Mouse (Mus musculus) myocyte (in vitro differentiated cells): ENCODE measurements around the gene 1700020N01Rik. TPM values are rescaled to one million over a fixed set of nuclear protein-coding genes. Genes with fewer than 3 reads are reported as not detected.
A peak's percentile ranks its signal among the peaks of the same experiment; 100 is the strongest.

Source experiments
- H3K27me3 ChIP-seq: one replicate; pipeline ENCODE4 v1.6.1; 2011; ENCODE audit not compliant: control insufficient read depth, insufficient read depth, insufficient read length
- H3K36me3 ChIP-seq: one replicate; pipeline ENCODE4 v1.6.1; 2011; ENCODE audit not compliant: control insufficient read depth, insufficient read depth
- H3K4me2 ChIP-seq: one replicate; pipeline ENCODE4 v1.6.1; 2011; ENCODE audit warnings: low read depth, control low read depth
- H3K4me3 ChIP-seq: one replicate; pipeline ENCODE4 v1.5.1; 2011; ENCODE audit warnings: mild to moderate bottlenecking, control low read depth, moderate library complexity
- H3K79me2 ChIP-seq: one replicate; pipeline ENCODE4 v1.6.1; 2011; ENCODE audit not compliant: control insufficient read depth, insufficient read depth
- H3ac ChIP-seq: one replicate; pipeline ENCODE4 v1.6.1; 2011; ENCODE audit not compliant: control insufficient read depth, insufficient read length
- CEBPB ChIP-seq: IDR thresholded peaks from 2 replicates; pipeline ENCODE4 v1.6.1; 2011; ENCODE audit warnings: mild to moderate bottlenecking, moderate library complexity; ENCODE audit not compliant: poor library complexity, insufficient read depth, severe bottlenecking
- E2F4 ChIP-seq: IDR thresholded peaks from one replicate; pipeline ENCODE4 v1.6.1; 2011; ENCODE audit warnings: mild to moderate bottlenecking, control low read depth, moderate library complexity; ENCODE audit not compliant: insufficient read depth
- MAX ChIP-seq: IDR thresholded peaks from one replicate; pipeline ENCODE4 v1.6.1; 2011; ENCODE audit warnings: low read depth, mild to moderate bottlenecking, control low read depth
- MYOD1 ChIP-seq, 3 experiments: IDR thresholded peaks; one replicate each; pipeline ENCODE4 v1.6.1; 2011; ENCODE audit warnings: control low read depth in 2 of 3, low read depth in 2 of 3, mild to moderate bottlenecking in 2 of 3, moderate library complexity in 1 of 3; ENCODE audit not compliant: insufficient read length in 2 of 3, control insufficient read depth in 1 of 3
- MYOG ChIP-seq, 3 experiments: IDR thresholded peaks; one replicate each; pipeline ENCODE4 v1.6.1; 2011; ENCODE audit warnings: control low read depth in 2 of 3, low read depth in 2 of 3, mild to moderate bottlenecking in 2 of 3; ENCODE audit not compliant: insufficient read length in 2 of 3, control insufficient read depth in 1 of 3, insufficient read depth in 1 of 3
- POLR2A ChIP-seq: IDR thresholded peaks from one replicate; pipeline ENCODE4 v1.6.1; 2011; ENCODE audit warnings: low read depth, mild to moderate bottlenecking, control low read depth, moderate library complexity; ENCODE audit not compliant: insufficient read length
- POLR2AphosphoS2 ChIP-seq: IDR thresholded peaks from one replicate; pipeline ENCODE4 v1.6.1; 2011; ENCODE audit warnings: low read depth, control low read depth; ENCODE audit not compliant: insufficient read length
- REST ChIP-seq: IDR thresholded peaks from one replicate; pipeline ENCODE4 v1.6.1; 2011; ENCODE audit warnings: mild to moderate bottlenecking, control low read depth, moderate library complexity; ENCODE audit not compliant: insufficient read depth, insufficient read length
- SRF ChIP-seq: IDR thresholded peaks from one replicate; pipeline ENCODE4 v1.6.1; 2011; ENCODE audit warnings: low read depth; ENCODE audit not compliant: control insufficient read depth, insufficient read length
- TCF12 ChIP-seq: IDR thresholded peaks from one replicate; pipeline ENCODE4 v1.6.1; 2011; ENCODE audit warnings: mild to moderate bottlenecking, control low read depth; ENCODE audit not compliant: poor library complexity, insufficient read depth, severe bottlenecking
- TCF3 ChIP-seq: IDR thresholded peaks from one replicate; pipeline ENCODE4 v1.6.1; 2011; ENCODE audit warnings: low read depth, control low read depth; ENCODE audit not compliant: insufficient read length
- USF1 ChIP-seq: IDR thresholded peaks from one replicate; pipeline ENCODE4 v1.6.1; 2011; ENCODE audit warnings: low read depth, mild to moderate bottlenecking, control low read depth, moderate library complexity
- polyA plus RNA-seq: library from polyadenylated mRNA; unstranded; fragments of >200 nt; fragmentation: generic; extraction: Trizol; gene quantifications from one replicate; pipeline ENCODE4 v1.2.1, GENCODE M21; 2012; ENCODE audit warnings: missing spikeins

Gene 1700020N01Rik
- polyA plus RNA-seq, 1 experiment = not detected

DNA sequence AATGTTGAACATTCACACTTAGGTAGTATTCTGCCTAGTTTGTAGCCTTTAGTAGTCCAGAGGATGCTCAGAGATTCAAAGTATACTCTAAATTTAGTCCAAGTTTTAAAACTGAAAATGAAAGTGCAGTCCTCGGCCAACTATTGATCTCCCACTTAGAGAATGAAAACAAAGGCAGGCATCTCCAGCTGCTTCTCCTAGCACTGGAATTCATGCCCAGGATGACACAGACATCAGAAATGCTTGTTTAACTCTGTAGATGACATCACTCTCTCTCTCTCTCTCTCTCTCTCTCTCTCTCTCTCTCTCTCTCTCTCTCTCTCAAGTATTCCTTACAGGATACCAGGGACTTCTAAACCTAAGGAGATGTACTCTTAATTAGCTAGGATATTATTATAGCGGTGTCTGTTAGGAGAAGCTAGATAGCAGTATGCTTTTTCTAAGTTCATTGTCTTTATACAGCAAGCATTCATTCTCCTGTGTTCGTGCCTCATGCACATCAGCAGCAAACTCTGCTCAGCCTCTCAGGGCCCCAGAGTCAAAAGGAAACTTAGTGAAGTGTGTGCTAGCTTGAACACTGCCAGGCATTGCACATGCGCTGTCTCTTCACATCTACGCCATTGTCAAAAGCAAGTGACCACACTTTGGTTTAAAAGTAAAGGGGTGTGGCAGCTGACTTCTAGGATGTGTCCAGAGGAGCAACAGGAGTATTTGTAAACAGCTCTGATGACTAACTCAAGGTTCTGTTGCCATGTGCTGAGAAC, 26.0 kb downstream of the 1700020N01Rik start:
- no peaks in the 10 kb centered on the region for H3K36me3 ChIP-seq
- peak overlapping the region; percentile 32 for H3K4me2 ChIP-seq
- H3K4me3 ChIP-seq = no peak overlapping the region
- no peaks in the 10 kb centered on the region for H3K27me3 ChIP-seq
- no peaks in the 10 kb centered on the region for H3K79me2 ChIP-seq
- no peak overlapping the region for H3ac ChIP-seq
- TF ChIP-seq SRF (no peak), TCF12 (no peak), MYOD1 (IDR thresholded peaks at IDR 0.05; ENCODE audit: control insufficient read depth in 1 of 3, insufficient read length in 2 of 3, low read depth in 2 of 3) (peak in 1 of 3 experiments; percentile 3), POLR2A (no peak), POLR2AphosphoS2 (no peak), REST (no peak), TCF3 (no peak)

- no peak overlapping the region for H3K4me2 ChIP-seq
- TF ChIP-seq MAX (no peak), USF1 (no peak), POLR2AphosphoS2 (no peak), TCF3 (no peak), MYOG (IDR thresholded peaks at IDR 0.05; ENCODE audit: control insufficient read depth in 1 of 3, insufficient read depth in 1 of 3, insufficient read length in 2 of 3, low read depth in 2 of 3) (no peak), SRF (no peak), POLR2A (no peak), REST (no peak), E2F4 (no peak), CEBPB (no peak), MYOD1 (IDR thresholded peaks at IDR 0.05; ENCODE audit: control insufficient read depth in 1 of 3, insufficient read length in 2 of 3, low read depth in 2 of 3) (no peak), TCF12 (no peak)
- no peaks in the 10 kb centered on the region for H3K27me3 ChIP-seq
- H3K4me3 ChIP-seq = no peak overlapping the region
- H3K36me3 ChIP-seq = no peaks in the 10 kb centered on the region
- H3K79me2 ChIP-seq = no peaks in the 10 kb centered on the region
- no peak overlapping the region for H3ac ChIP-seq
Measured at GRCm38 (mm10) chr10:21622065-21622464, 29.1 kb downstream of the 1700020N01Rik start.

GRCm38 (mm10) chr10:21628555-21628954, 35.6 kb downstream of the 1700020N01Rik start:
- H3K27me3 ChIP-seq = no peaks in the 10 kb centered on the region
- no peak overlapping the region for H3K4me3 ChIP-seq
- H3K79me2 ChIP-seq = no peaks in the 10 kb centered on the region
- TF ChIP-seq E2F4 = no peak
- TF ChIP-seq SRF = no peak
- TF ChIP-seq MYOD1 (IDR thresholded peaks at IDR 0.05; ENCODE audit: control insufficient read depth in 1 of 3, insufficient read length in 2 of 3, low read depth in 2 of 3) = peak in 1 of 3 experiments; percentile 47
- no peak for TF ChIP-seq POLR2AphosphoS2
- TF ChIP-seq POLR2A = no peak
- TF ChIP-seq TCF3 = no peak
- TF ChIP-seq MAX = no peak
- TF ChIP-seq TCF12 = no peak
- peak in 1 of 3 experiments; percentile 57 for TF ChIP-seq MYOG (IDR thresholded peaks at IDR 0.05; ENCODE audit: control insufficient read depth in 1 of 3, insufficient read depth in 1 of 3, insufficient read length in 2 of 3, low read depth in 2 of 3)
- no peak for TF ChIP-seq USF1
- no peak for TF ChIP-seq REST
- no peak overlapping the region for H3ac ChIP-seq
- H3K36me3 ChIP-seq = no peaks in the 10 kb centered on the region
- H3K4me2 ChIP-seq = peak overlapping the region; percentile 39

DNA sequence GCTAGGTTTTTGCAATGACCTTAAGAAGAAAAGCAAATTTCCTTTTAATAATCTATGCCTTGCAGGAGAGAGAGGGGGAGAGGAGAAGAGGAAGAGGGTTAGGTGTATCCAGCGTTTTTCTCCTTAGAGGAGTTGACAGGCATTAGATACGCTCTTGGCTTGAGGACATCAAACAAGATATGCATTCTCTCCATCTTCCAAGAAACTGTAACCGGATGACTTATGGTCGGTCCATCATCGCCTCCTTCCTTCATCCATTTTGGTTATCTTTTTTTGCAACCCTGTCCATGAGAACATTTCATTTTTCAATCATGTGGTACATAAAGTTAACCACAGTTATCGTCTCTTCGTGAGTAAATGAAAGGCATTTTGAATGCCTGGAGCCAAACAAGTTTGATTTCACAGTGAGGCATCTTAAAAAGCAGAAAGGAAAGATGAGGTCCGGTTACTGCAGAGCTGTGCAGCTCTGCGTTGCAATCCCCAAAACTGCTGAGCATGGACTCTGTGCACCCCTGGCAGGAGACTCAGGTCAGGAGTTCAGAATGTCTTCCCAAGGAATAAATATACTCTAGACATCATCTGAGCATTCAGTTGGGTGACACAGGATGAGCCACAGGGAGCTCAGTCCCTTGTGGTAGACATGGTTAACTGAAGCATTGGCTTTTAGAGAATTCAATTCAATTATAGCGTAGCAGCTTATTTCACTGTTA, 36.2 kb downstream of the 1700020N01Rik start:
- Histone ChIP-seq H3K27me3 (no peaks in the 10 kb centered on the region), H3K36me3 (no peaks in the 10 kb centered on the region), H3ac (no peak overlapping the region), H3K79me2 (no peaks in the 10 kb centered on the region), H3K4me3 (no peak overlapping the region), H3K4me2 (no peak overlapping the region)
- no peak for TF ChIP-seq TCF3
- TF ChIP-seq CEBPB = no peak
- no peak for TF ChIP-seq POLR2AphosphoS2
- TF ChIP-seq E2F4 = no peak
- no peak for TF ChIP-seq MYOG (IDR thresholded peaks at IDR 0.05; ENCODE audit: control insufficient read depth in 1 of 3, insufficient read depth in 1 of 3, insufficient read length in 2 of 3, low read depth in 2 of 3)
- TF ChIP-seq POLR2A = no peak
- no peak for TF ChIP-seq REST
- no peak for TF ChIP-seq MAX
- TF ChIP-seq MYOD1 (IDR thresholded peaks at IDR 0.05; ENCODE audit: control insufficient read depth in 1 of 3, insufficient read length in 2 of 3, low read depth in 2 of 3) = no peak
- no peak for TF ChIP-seq TCF12

- no peaks in the 10 kb centered on the region for H3K79me2 ChIP-seq
- H3ac ChIP-seq = no peak overlapping the region
- H3K27me3 ChIP-seq = no peaks in the 10 kb centered on the region
- TF ChIP-seq TCF3 (no peak), TCF12 (no peak), MAX (no peak), USF1 (no peak), E2F4 (no peak), POLR2AphosphoS2 (no peak), SRF (no peak), MYOD1 (IDR thresholded peaks at IDR 0.05; ENCODE audit: control insufficient read depth in 1 of 3, insufficient read length in 2 of 3, low read depth in 2 of 3) (no peak), POLR2A (no peak), MYOG (IDR thresholded peaks at IDR 0.05; ENCODE audit: control insufficient read depth in 1 of 3, insufficient read depth in 1 of 3, insufficient read length in 2 of 3, low read depth in 2 of 3) (no peak), CEBPB (no peak), REST (no peak)
- H3K4me2 ChIP-seq = no peak overlapping the region
- H3K36me3 ChIP-seq = no peaks in the 10 kb centered on the region
- H3K4me3 ChIP-seq = no peak overlapping the region
Measured at GRCm38 (mm10) chr10:21631481-21631880, 38.5 kb downstream of the 1700020N01Rik start.
